9 mouse cellular contexts compared by ENCODE assay signal in genomic region chr10:54032316-54033092, GRCm38 (mm10). TPM values are rescaled to one million over a fixed set of nuclear protein-coding genes. Genes with fewer than 3 reads are reported as not detected.
DNase-seq lines count a peak whose midpoint lies in the region; ATAC-seq lines count a peak whose summit lies in the region.
"Had no signal": no experiment of that assay in that cellular context is flagged by ENCODE, and none has a peak within 500 bp of the region (broad histone marks: within the 10 kb centered on the region; RNA-seq: fewer than 3 reads in every experiment).

No protein-coding gene starts in this region.

- peak; percentile 81; the same call in 1 of the 2 replicates for ATAC-seq in heart, embryonic 16.5 days (replicated peaks; ENCODE audit: extremely low read depth, insufficient read depth, low FRiP score)
- peak; percentile 54; the same call in 1 of the 2 replicates for ATAC-seq in lung, embryonic 16.5 days (ENCODE audit: low read depth)
- no peak for ATAC-seq in frontal cortex, adult (ENCODE audit: low TSS enrichment)

- peak overlapping the region; percentile 41 for H3K27ac ChIP-seq in heart, embryonic 16.5 days (ENCODE audit: low read length)
- no peak overlapping the region for H3K27ac ChIP-seq in lung, embryonic 16.5 days (ENCODE audit: low read length)
- H3K27ac ChIP-seq: limb, embryonic 13.5 days had no signal

- peaks cover 5% of the 10 kb centered on the region for H3K36me3 ChIP-seq in heart, embryonic 16.5 days (ENCODE audit: control insufficient read depth, insufficient read depth)
- no peaks in the 10 kb centered on the region for H3K36me3 ChIP-seq in lung, embryonic 16.5 days (ENCODE audit: control insufficient read depth, insufficient read depth, low read length)

- no peaks in the 10 kb centered on the region for H3K27me3 ChIP-seq in heart, embryonic 16.5 days (ENCODE audit: control insufficient read depth, insufficient read depth, low read length)
- H3K27me3 ChIP-seq in lung, embryonic 16.5 days (ENCODE audit: control insufficient read depth, insufficient read depth, low read depth, low read length), result no peaks in the 10 kb centered on the region
- H3K27me3 ChIP-seq: limb, embryonic 13.5 days had no signal

- H3K9me3 ChIP-seq in heart, embryonic 16.5 days (replicated peaks; ENCODE audit: control insufficient read depth, low read length), result no peaks in the 10 kb centered on the region
- no peaks in the 10 kb centered on the region for H3K9me3 ChIP-seq in lung, embryonic 16.5 days (ENCODE audit: control insufficient read depth, low read length)
- H3K9me3 ChIP-seq: limb, embryonic 13.5 days had no signal

- no peak overlapping the region for H3K4me3 ChIP-seq in heart, embryonic 16.5 days (ENCODE audit: low read length)
- no peak overlapping the region for H3K4me3 ChIP-seq in lung, embryonic 16.5 days (ENCODE audit: low read length)
- H3K4me3 ChIP-seq: limb, embryonic 13.5 days had no signal

- WGBS in heart, embryonic 16.5 days, result 55% methylated on average over 9 of the region's 9 CpGs
- WGBS in lung, embryonic 16.5 days, result 76% methylated on average over 9 of the region's 9 CpGs

- H3K4me2 ChIP-seq in heart, embryonic 16.5 days (ENCODE audit: low read depth, low read length), result no peak overlapping the region
- H3K4me2 ChIP-seq in lung, embryonic 16.5 days (ENCODE audit: low read depth, low read length), result no peak overlapping the region
- H3K4me2 ChIP-seq: limb, embryonic 13.5 days had no signal

- peak; percentile 11 to 27 for DNase-seq in CD8-positive naive resting alpha-beta T cell, adult 2 months (ENCODE audit: low read depth in 2 of 2, low spot score in 2 of 2)
- DNase-seq in adrenal gland, adult 8-10 months, result peak; percentile 43
- DNase-seq in layer of hippocampus, postnatal 36 days, result no peak
- no peak for DNase-seq in right cerebral cortex, postnatal 14 days
- no peak for DNase-seq in embryo, embryonic 10.5 days (ENCODE audit: low spot score)

- H3K9ac ChIP-seq in heart, embryonic 16.5 days (ENCODE audit: low read length), result no peak overlapping the region
- H3K9ac ChIP-seq in lung, embryonic 16.5 days (ENCODE audit: low read length), result no peak overlapping the region
- H3K9ac ChIP-seq: limb, embryonic 13.5 days had no signal

- peaks cover 15% of the 10 kb centered on the region for H3K4me1 ChIP-seq in heart, embryonic 16.5 days (ENCODE audit: control insufficient read depth, insufficient read depth, low read length)
- 0 out of 2 replicates have a peak, but pooled peaks cover 2% of the 10 kb centered on the region for H3K4me1 ChIP-seq in lung, embryonic 16.5 days (replicated peaks; ENCODE audit: control insufficient read depth, insufficient read depth, low read length)
- H3K4me1 ChIP-seq: limb, embryonic 13.5 days had no signal

RNA-seq across cellular contexts. Expression of gene Man1a, which starts 43.9 kb away (rescaled TPM):
- total RNA-seq in adrenal gland, adult 8-10 months (2022), result 100 to 1,000 TPM in 2 of 4 experiments, 10 to 100 TPM in 2; 21.9 to 151 (median 82.6) TPM
- polyA plus RNA-seq in heart, embryonic 16.5 days (2015; fragmentation: Nextera tagmentation; extraction: Ambion mirVana), result 4.6 and 5.8 TPM in 2 replicates
- polyA plus RNA-seq in lung, embryonic 16.5 days (2015; fragmentation: Nextera tagmentation; extraction: Ambion mirVana), result 3.0 and 3.7 TPM in 2 replicates
- 10 to 100 TPM; 63.5 to 69.5 TPM for total RNA-seq in layer of hippocampus, postnatal 36 days (2021)

Comparison
In these comparisons a context has a peak if more than half of its experiments do, and no peak if none do; other contexts are left out.
1. DNase-seq: peak in CD8-positive naive resting alpha-beta T cell, adult 2 months (2 of 2) and adrenal gland, adult 8-10 months (single experiment); none in layer of hippocampus, postnatal 36 days (0 of 2), right cerebral cortex, postnatal 14 days (single experiment) and embryo, embryonic 10.5 days (single experiment).